Mouse (Mus musculus): ENCODE measurements around the gene Edc4.
A peak's percentile ranks its signal among the peaks of the same experiment; 100 is the strongest.

DNA sequence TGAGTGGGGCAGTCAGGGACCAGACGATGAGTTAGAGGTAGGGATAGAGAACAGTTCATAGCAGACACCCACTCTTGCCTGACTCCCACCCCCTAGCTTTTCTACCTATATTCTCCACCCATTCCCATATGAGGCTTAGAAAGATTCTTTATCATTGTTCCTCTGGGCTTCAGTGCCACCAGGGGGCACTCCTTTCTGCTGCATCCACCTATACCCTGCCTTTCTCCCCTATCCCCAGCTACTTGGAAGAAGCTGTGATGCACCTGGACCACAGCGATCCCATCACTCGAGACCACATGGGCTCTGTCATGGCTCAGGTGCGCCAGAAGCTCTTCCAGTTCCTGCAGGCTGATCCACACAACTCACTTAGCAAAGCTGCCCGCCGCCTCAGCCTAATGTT lies 11.8 kb downstream of the Edc4 start:
- no peak for TF ChIP-seq E2F4 (IDR thresholded peaks at IDR 0.05; ENCODE audit: insufficient replicate concordance, low read depth, low read length)
- peak; percentile 34 to 63; a peak in 3 of 4 replicates for TF ChIP-seq CTCF (conservative IDR thresholded peaks at IDR 0.05 in 1 of 2, IDR thresholded peaks at IDR 0.05 in 1 of 2; ENCODE audit: low read depth in 2 of 2, low read length in 2 of 2)
- no peak for TF ChIP-seq ZNF384 (IDR thresholded peaks at IDR 0.05; ENCODE audit: low read depth, low read length)
- no peak for TF ChIP-seq HCFC1 (IDR thresholded peaks at IDR 0.05; ENCODE audit: low read depth, low read length)
- TF ChIP-seq POLR2AphosphoS2 (IDR thresholded peaks at IDR 0.05; ENCODE audit: low read depth, low read length): no peak
- TF ChIP-seq MAFK (IDR thresholded peaks at IDR 0.05; ENCODE audit: insufficient replicate concordance, low read length): no peak

Measured in CH12.LX (cell line).